Mouse (Mus musculus): ENCODE data around the gene Mpp1.

Gene Mpp1

DNA sequence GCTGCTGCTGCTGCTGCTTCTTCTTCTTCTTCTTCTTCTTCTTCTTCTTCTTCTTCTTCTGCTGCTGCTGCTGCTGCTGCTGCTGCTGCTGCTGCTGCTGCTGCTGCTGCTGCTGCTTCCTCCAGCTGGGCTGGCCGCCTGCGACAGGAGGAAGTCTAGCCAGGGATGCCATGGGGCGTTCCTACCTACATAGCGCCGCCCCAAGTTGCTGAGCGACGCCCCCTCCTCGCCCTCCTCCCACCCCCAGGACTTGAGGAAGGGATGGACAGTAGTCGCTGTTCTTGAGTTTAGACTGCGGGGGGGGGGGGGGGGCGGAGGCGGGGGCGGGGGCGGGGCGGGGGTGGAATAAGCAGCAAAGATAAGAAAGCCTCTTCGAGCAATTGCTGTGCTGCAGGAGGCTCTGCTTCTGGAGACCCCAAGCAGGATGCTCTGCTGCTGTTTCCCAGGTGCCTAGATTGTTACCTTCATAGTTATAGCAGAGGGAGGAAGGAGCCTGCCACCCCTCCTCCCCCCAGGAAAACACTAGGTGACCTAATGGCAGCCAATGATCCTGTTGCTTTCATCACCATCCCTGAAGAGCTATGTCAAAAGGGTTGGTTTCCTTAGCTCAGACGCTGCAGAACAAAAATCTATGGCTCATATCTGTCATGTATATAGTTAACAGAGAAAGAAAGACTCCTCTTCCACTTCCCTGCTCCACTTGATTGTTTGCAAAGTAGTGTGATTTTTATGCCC is 45.9 kb downstream of the Mpp1 start, which contains the start of gene Gab3:
Gab3 (minus strand) TSS at position 685 of the 735 bp plus-strand sequence.
- in situ Hi-C loops (cut with MboI, MseI): loop anchor here in 1 of 2 experiments (5.0 kb wide), 1 partner anchor 1512 kb away; no protein-coding TSS in a partner anchor

DNA sequence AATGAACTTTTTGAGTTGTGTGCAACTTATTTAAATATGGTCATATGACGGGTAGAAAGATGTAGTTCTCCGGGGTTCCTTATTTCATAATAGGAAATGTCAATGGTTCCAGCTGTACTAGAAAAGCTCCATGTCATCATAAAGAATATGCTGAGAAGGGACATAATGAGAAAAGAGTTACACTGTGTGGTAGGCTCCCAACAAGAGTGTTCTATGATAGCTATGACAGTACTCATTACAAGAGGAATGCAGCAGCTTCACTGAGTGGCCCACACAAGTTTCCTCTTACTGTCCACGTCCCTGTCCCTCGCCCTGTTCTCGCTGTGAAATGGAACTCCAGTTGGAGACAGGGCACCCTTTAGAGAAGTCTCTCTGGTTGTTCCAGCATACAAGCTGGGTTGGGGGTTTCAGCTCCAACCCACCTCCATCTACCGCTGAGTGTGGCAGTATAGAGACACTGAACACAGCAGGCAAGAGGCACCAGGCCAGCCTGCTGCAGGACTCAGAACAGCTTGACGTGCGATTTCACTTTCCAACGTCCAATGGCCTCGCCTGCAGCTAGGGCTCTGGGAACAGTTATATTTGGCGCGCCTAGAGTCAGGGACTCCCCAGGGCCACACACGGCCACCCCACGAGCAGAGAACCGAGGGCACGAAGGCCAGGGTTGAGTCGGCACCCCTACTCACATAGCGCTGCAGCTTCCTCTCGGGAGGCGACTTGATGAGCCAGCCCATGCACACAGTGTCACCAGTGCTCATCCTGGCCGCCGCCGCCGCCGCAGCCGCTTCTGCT is 46.6 kb downstream of the Mpp1 start:
- in situ Hi-C loops (cut with MboI, MseI): no loop called here

- in situ Hi-C loops (cut with MboI, MseI): no loop called here
Observed at GRCm38 (mm10) chrX:75082351-75082750, 48.5 kb downstream of the Mpp1 start.

All from T-helper 17 cell (primary cell).